Mouse (Mus musculus) gastrocnemius, postnatal 36 days (tissue): ENCODE results near the gene Tac4. TPM values are rescaled to one million over a fixed set of nuclear protein-coding genes. Genes with fewer than 3 reads are reported as not detected.

Source experiments
- DNase-seq, 2 experiments: peaks; one replicate each; pipeline ENCODE4 v3.0.0; 2022
- intact Hi-C: fragments of 180-260 bp; cut with DNase I; formaldehyde crosslinking; loops from one replicate; pipeline ENCODE4 v1.15.1; 2025
- long read RNA-seq, 2 experiments: library from polyadenylated mRNA; stranded (forward); transcript quantifications; one replicate each; pipeline ENCODE4 v2.0.0; 2021
- total RNA-seq, 2 experiments: library from RNA; stranded (reverse); gene quantifications; 2 replicates each; pipeline ENCODE4 v1.2.3; 2021

Tac4 gene
- not detected for total RNA-seq
- long read RNA-seq, experiment 1 = 0 reads
- long read RNA-seq, experiment 2 = 0 reads

DNA sequence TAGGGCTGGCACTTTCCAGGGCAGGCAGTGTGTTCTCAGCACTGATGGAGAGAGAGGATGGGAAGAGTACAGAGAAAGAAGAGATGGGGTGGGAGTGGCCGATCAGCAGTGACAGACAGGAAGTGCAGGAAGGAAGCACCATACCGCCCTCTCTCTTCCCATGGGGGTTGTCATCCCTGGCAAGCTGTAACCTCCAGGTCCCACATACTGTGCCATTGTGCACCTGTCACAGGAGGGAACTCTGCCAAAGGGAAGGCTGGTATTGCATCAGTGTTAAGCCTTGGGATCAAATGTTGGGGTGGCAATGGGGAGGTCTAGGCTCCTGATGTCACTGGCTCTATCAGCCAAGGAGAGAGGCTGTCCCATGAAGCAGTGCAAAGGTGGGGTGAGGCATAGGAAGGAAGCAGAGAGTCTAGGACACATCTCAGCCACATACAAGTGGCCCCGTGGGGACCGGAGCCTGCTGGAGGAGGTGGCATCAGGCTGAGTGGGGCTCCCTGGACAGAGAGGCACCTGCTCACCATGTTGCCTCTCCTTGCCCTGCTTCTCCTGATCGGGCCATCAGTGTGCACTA is at the start of gene Tac4:
Tac4 (plus strand) TSS at position 352 of the 574 bp plus-strand sequence.
- intact Hi-C loops = no loop called here
- no peak for DNase-seq

DNA sequence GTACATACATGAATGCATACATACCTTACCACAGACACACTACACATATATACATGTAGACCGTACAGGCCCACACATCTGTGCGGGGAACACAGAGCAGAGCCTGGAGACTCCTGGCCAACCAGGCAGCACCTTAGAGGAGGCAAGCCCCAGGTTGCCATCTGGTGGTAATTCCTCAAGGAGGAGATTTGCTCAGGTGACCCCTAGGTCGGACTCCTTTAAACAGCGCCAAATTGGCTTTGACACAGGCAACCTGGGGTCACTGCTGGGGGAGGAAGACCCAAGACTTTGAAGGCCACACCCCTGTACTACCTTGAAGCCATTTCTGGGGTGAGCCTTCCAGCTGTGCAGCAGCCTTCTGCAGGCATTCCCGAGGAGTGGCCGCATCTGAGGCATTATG is 47.7 kb upstream of the Tac4 start:
- intact Hi-C loops = no loop called here
- no peak for DNase-seq

DNA sequence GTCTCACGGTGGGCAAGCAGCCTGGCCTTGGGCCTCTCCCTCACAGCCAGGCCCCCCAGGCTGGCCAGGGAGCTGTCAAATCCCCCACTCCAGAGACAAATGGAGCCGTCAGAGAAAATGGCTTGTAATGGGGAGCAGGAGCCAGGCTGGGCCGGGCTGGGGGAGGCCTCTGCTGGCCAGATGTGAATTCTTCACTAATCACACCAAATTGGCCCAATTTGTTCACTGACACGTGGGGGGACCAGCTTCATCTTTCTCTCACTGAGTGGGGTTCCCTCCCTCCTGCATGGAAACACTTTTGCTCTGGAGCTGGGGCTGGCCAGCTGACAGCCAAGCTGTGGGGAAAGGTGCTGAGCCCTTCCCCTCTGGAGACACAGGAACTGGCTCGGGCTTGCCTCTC is 47.0 kb upstream of the Tac4 start:
- intact Hi-C loops = no loop called here
- DNase-seq = no peak

DNA sequence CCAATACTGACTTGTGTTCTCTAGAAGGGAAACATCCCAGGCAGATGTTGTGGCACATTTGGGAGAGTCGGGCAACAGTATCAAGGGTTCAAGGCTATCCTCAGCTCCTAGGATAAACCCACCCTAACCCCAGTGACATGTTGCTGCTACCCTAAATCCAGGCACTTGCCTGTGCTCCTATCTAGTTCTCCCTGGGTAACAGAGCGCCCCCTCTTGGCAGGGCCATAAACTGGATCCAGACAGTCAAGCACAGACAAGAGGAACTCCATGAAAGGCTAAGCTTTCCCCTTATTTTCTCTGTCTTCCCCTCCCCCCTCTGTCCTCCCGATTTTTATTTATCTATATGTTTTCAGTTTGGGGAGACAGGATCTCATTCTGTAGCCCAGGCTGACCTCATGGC is 45.1 kb upstream of the Tac4 start:
- intact Hi-C loops = no loop called here

DNA sequence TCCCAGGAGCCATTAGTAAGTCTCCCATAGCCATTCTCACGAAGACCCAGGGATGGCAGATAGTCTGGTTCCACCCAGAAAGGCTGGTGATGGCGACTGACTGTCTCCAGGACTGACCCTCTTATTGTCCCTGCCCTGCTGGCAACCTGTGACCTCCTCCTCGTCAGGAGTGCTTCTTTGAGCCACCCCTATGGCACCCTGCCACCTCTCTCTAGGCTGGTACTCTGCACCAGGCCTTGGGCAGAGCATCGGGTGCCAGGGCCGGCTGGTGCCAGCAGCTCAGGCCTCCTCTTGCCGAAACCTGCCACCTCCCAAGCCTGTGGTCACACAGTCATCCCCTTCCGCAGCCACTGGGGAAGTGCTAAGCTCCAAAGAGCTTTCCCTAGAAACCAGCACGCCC is 42.2 kb upstream of the Tac4 start:
- intact Hi-C loops = no loop called here
- no peak for DNase-seq

More for the DNA sequence above, 45.1 kb upstream of the Tac4 start:
- DNase-seq = no peak

DNA sequence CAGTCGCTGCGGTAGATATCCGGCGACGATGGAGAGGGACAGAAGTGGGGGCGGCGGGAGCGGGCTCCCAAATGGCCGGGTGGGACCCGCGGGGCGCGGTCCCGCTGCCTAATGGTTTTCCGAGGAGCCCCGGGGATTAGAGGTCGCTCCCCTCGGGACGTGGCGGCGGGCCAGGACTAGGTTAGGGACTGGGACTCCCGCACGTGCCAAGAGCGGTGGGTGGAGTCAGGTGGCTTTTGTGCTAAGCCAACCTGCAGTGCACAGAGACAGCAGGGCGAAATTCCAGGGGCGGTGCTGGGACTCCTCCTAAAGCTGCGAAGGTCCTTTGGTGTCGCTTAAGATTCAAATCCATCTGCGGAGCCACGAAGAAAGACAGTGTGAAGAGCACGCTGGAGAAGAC is 37.9 kb upstream of the Tac4 start:
- DNase-seq = no peak
- intact Hi-C loops = no loop called here

DNA sequence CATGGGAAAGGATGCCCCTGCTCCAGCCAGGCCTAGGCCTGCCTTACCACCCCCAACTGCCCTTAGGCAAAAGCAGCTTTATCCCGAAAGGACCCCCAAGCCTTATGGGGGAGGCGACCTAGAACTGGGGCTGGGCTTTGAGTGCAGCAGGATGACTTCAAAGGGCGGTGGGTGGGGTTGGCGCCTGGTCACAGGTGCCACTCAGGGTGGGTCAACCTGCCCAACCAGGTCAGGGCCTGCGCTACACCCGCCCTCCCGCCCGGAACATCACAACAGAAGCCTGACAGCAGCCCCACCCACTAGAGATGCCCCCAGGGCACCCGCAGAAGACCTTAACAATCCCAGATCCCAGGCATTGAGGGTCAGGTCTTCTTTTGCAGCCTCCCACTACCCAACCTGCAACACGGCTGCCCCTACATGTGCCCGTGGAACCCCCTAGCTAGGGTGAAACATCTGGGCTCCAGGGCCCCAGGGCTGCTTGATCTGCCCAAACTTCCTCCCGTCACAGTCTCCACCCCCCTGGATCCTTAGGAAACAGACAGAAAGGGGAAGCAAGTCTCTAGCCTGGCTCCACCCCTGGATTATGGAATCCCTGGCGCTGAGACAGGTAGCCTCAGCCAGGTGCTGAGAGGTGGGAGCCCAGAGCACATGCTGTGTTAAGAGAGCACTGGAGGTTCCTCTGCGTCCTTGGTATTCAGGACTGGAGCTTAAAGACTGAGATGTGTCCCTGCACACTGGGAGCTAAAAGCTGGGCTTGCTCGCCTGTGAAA is 37.0 kb upstream of the Tac4 start:
- intact Hi-C loops = no loop called here
- no peak for DNase-seq

DNA sequence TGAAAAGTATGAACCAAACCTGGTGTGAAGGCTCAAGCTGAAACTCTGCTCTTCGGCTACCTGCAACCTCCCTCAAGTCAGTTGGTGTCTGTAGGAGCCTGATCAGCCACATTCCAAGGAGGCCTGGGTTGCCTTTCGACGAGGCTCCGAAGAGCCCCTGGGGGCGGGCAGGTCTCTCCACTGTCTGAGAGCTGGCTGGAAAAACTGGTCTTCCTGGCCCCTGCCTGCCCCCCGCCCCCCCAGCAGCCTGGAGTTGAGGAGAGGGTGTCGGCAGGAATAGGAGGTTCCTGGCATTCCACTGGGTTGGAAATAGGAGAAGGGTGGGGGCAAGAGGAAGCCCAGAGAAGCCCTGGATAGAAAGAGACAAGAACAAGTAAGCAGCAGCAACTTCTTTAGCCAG is 35.9 kb upstream of the Tac4 start:
- intact Hi-C loops = no loop called here
- no peak for DNase-seq

DNA sequence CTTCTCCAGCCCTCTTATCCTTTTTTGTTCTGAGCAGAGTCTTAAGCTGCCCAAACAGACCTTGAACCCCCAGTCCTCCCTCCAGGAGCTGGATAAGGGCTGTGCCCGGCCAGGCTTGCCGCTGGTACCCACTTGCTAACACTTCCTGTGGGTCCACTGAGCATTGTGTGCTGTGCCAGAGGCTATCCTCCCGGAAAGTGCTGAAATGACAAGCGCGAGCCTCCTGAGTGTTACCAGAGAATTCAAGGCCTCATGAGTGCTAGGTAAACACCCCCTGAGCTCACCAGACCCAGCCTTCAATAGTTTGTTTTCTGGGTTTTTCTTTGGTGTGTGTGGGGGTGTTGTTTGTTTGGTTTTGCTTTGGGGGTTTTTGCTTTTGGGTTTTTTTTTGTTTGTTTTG is 33.9 kb upstream of the Tac4 start:
- intact Hi-C loops = no loop called here
- no peak for DNase-seq

DNA sequence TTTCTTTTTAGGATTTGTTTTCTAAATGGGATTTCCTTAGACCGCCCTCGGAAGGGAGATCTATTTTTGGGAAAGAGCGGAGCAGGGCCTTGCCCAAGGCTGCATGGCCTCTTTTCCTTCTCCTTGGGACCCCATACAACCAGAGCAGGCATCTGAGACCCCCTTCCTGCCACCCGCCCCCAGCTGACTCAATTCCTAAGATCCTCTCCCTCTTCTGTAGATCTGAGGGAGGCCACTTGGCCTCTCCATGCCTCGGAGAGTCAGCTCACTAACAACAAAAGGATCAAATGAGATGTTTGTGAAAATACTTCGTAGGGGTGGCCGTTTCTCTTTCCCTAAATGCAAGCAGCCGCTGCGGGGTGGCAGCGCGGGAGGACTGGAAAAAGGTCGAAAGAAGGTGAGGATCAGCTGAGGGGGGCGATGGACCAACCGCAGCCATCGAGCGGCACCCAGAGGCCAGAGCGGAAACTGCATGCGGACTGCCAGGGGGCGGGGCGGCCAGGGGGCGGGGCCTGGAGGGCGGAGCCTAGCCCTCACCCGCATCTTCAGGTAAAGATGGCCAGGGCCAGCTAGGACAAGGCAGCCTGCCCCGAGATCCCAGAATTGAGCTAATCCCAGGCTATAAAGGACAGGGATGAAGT is 29.5 kb upstream of the Tac4 start:
- peak; percentile 47 to 64 for DNase-seq
- intact Hi-C loops = loop anchor here (1.0 to 2.0 kb wide), 2 partner anchors 23 to 114 kb away; no protein-coding TSS in a partner anchor

DNA sequence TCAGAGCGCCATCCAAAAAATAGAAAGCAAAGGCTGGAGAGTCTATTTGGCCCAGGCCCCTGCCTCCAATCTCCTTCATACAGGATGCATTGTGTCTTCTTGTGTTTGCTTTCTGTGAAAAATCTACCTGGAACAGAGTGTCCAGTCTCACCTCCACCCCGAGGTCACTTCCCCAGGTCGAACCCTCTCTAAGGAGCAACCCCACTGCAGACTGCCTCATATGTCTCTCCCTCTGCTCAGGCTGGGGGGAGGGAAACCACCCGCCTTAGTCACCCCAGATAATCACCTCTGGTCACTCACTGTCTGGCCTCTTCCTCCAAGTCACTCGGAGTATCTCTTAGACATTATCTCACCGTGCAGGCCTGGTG is 29.0 kb upstream of the Tac4 start:
- DNase-seq = no peak
- intact Hi-C loops = loop anchor here (1.0 to 2.0 kb wide), 2 partner anchors 22 to 114 kb away; no protein-coding TSS in a partner anchor

DNA sequence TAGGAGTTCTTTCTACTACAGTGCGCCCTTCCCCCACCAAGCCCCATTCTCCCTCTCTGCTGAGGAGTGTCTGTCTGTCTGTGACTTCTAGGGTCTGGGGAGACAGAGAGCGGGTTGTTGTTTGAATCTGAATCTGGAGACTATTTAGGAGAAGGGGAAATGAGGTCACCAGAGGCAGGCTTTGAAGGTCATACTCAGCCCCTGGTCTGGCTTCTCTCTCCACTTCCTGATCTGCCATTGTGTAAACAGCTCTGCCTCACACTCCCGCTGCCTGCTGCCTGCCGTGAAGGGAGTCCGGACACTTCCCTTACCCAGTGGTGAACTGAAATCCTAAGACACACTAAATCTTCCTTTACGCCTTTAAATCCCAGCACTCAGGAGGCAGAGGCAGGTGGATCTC is 22.9 kb upstream of the Tac4 start:
- intact Hi-C loops = loop anchor here (5.0 kb wide), 1 partner anchor 186 kb away; no protein-coding TSS in a partner anchor
- no peak for DNase-seq

DNA sequence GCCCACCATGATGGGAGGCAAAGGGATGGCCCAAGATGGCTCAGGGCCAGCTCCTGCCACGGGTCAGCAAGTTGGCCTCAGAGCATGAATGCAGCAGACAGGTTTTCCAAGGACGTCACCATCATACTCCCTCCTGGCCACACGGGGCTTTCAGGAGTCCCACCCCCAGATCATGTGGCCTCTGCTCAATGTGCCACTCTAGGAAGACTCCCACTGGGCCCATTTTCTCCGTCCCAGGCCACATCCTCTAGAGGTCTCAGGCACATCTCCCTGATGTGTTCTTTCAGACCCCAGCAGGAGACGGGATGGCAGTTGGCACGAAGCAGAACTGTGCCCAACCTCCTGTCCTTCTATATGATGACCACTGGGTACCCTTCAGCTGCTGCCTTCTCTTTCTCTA is 18.7 kb upstream of the Tac4 start:
- DNase-seq = no peak
- intact Hi-C loops = no loop called here

DNA sequence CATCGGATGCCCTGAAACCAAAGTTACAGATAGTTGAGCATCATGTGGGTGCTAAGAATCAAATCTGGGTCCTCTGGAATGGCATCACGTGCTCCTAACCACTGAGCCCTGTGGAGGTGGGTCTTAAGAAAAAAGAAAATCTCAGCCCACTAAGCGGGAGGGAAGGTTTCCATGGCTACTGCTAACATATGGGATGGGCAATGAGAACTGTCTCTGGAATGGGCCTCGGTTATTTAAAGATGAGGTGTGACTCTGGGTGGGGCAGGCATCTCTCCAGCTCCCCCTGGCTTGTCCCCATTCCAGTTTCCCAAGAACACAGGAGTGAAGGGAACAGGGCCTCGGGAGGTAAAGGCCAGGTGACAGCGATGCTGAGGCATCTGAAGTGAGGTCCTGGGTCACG is 15.9 kb upstream of the Tac4 start:
- DNase-seq = no peak
- intact Hi-C loops = no loop called here

DNA sequence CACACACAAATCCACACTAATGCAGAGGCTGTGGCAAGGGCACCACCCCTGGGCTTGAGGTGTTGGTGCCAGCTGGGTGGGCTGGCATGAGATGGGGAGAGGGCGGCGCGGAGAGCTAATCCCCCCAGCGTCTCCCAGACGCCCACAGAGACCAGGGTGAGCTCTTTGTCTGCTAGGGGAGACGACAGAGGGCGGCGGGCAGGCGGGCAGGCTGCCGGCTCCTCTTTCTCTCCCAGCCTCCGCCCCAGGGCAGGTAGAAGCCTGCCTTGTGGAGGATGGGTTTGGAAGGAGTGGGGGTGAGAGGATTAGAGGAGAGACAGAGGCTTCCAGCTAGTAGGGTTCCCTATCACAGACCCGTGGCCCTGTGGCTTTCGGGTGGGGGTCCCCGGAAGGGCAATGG is 14.3 kb upstream of the Tac4 start:
- DNase-seq = no peak
- intact Hi-C loops = no loop called here

DNA sequence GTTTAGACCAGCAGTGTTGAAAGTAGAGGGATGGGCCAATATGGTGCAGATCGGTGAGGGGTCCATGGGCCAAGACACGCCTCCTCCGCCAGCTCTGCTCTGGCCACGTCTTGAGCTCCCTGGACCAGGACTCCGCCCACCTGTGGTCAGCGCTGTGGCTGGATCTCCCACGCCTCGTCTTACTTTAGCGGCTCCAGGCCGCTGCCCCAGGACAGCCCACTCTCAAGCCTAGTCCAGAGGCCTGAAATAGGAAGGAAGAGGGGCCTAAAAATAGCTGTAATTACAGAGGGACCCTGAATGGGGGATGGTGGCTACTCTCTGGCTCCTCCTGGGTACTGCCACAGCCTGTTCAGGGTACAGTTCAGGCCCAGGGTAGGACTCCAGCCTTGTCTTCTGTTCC is 11.2 kb upstream of the Tac4 start:
- no peak for DNase-seq
- intact Hi-C loops = no loop called here

DNA sequence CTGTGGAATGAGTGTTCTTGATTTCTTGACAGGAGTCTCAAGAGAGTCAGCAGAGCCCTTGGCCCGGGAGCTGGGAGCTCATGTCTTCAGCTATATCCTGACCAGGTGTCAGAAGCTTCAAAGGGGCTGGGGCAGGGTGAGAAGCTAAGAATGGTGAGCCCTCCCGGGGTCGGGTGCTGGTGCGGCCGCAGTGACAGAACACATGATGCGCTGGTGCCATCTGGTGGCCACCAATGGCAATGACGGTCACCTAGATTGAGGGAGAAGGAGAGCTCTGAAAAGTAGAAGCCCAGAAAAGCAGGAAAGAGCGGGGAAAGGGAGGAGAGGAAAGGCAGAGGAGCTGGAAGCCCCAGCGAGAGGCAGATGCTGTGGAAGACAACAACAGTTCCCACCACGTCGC is 10.0 kb upstream of the Tac4 start:
- peak; percentile 66 to 69 for DNase-seq
- intact Hi-C loops = loop anchor here (1.0 kb wide), 1 partner anchor 134 kb away; no protein-coding TSS in a partner anchor

DNA sequence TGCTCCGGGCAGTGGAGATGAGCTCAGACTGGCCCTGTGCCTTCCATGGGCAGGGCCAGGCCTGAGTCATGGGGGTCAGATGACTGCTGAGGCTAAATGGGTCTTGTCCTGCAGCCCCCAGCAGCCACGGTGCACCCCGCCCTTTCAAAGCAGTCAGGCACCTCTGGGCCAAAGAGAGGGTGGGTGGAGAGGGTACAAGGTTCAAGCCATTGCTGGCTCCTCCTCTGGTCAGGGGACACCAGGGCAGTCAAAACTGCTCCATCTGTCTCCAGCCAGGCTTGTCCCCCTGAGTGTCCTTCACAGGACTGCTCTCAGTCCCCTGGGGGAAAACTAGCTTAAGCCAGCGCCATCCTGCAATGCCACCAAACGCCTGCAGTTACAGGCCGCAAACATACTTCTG is 9.2 kb upstream of the Tac4 start:
- intact Hi-C loops = no loop called here
- DNase-seq = no peak

DNA sequence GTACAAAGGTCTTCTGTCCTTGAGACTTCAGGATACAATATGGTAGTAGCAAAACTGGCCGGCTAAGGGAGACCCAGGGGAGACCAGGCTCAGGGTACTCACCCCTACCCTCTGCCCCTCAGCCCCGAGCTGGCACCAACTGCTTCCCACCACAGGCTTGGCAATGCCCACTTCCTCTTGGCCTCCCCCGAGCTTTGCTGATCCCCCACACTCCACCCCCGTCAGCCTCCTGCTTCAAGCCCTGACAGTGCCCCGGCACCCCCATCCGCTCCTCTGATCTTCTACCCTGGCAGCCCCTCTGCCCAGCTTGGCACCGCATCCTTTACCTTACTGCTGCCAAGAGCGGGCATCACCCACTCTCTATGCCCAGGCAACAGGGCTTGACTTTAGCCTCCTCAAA is 7.2 kb upstream of the Tac4 start:
- intact Hi-C loops = loop anchor here (2.0 kb wide), 1 partner anchor 21 kb away; no protein-coding TSS in a partner anchor
- DNase-seq = no peak

DNA sequence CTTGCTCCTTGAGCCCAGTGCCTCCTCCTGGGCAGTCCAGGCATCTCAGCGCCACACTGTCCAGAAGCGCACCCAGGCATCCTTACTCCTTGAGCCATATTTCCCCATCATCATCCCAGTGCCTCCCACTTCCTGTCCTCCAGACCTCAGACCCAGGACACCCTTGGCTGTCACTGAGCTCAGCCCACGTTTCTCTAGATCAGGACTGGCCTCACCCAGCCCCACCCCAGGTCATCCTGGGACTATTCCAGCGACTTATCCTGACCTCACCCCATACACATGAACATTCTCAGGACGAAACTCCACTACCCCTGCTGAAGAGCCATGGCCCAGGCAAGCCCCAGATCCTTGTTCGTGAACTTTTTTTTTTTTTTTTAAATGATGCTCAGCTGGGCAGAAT is 5.6 kb upstream of the Tac4 start:
- intact Hi-C loops = loop anchor here (2.0 to 5.0 kb wide), 2 partner anchors 23 to 42 kb away; no protein-coding TSS in a partner anchor
- DNase-seq = peak in 1 of 2 experiments; percentile 25

DNA sequence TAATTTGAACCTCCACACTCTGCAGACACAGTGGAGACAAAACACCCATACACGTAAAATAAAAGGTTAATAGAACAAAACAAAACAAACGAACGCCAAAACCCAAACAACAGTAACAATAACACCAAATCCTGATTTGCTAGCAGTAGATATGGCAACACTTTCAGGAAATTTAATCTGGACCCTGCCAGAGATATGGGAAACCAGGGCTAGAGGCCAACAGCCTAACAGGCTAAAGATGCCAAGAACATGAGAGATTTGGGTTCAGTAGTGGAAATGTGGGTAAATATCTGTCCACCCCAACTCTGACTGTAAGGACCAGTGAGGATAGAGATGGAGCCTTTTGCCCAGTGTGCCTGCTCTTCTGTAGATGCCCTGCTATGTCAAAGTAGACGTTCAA is 3.4 kb upstream of the Tac4 start:
- intact Hi-C loops = loop anchor here (2.0 to 5.0 kb wide), 2 partner anchors 39 to 263 kb away; no protein-coding TSS in a partner anchor
- DNase-seq = no peak
